Mouse (Mus musculus) kidney, postnatal 0 days (tissue): ENCODE results near the gene Zfp626. TPM values are rescaled to one million over a fixed set of nuclear protein-coding genes. Genes with fewer than 3 reads are reported as not detected.
"Not testable (repeated sequence)": the region's sequence is repeated elsewhere in the genome, so short reads cannot be mapped to it uniquely, and the experiment has no call there.

Source experiments
- ATAC-seq: fragments of 200-750 bp; cut with Nextera tagmentation; replicated peaks from 2 replicates; pipeline ENCODE4 v1.8.0; 2017; ENCODE audit warnings: low read depth, moderate number of reproducible peaks, moderate TSS enrichment, moderate library complexity; ENCODE audit not compliant: low FRiP score
- DNase-seq: peaks from one replicate; pipeline ENCODE4 v3.0.0-alpha.2; 2016; ENCODE audit warnings: low spot score
- H3K27ac ChIP-seq: fragments of 300-500 bp; sonication (generic); 2 replicates; pipeline ENCODE4 v1.5.1; 2014; ENCODE audit warnings: mild to moderate bottlenecking
- H3K27me3 ChIP-seq: fragments of 300-500 bp; sonication (generic); 2 replicates; pipeline ENCODE4 v1.6.1; 2014; ENCODE audit warnings: low read length, mixed read lengths; ENCODE audit not compliant: insufficient read depth
- H3K36me3 ChIP-seq: fragments of 300-500 bp; sonication (generic); 2 replicates; pipeline ENCODE4 v1.6.1; 2014; ENCODE audit warnings: low read length, mixed read lengths; ENCODE audit not compliant: insufficient read depth
- H3K4me1 ChIP-seq: fragments of 300-500 bp; sonication (generic); replicated peaks from 2 replicates; pipeline ENCODE4 v1.6.1; 2014; ENCODE audit warnings: antibody characterized with exemption, low read length, mixed read lengths; ENCODE audit not compliant: insufficient read depth
- H3K4me2 ChIP-seq: fragments of 300-500 bp; sonication (generic); 2 replicates; pipeline ENCODE4 v1.6.1; 2014; ENCODE audit warnings: mild to moderate bottlenecking, low read length, moderate library complexity, mixed read lengths
- H3K4me3 ChIP-seq: fragments of 300-500 bp; sonication (generic); replicated peaks from 2 replicates; pipeline ENCODE4 v1.5.1; 2014; ENCODE audit warnings: low read depth, low read length
- H3K9ac ChIP-seq: fragments of 300-500 bp; sonication (generic); 2 replicates; pipeline ENCODE4 v1.6.1; 2014; ENCODE audit warnings: low read depth, low read length
- H3K9me3 ChIP-seq: fragments of 300-500 bp; sonication (generic); replicated peaks from 2 replicates; pipeline ENCODE4 v1.6.1; 2016; ENCODE audit warnings: low read length, inconsistent platforms, mixed read lengths
- CTCF ChIP-seq: IDR thresholded peaks from 2 replicates; pipeline ENCODE4 v1.5.1; 2016; ENCODE audit warnings: antibody characterized with exemption, low read depth, mild to moderate bottlenecking, moderate library complexity
- WGBS: fragments of 180-500 bp; shearing (Covaris S2); extraction: QIAGEN DNeasy Blood & Tissue Kit; methylation state at CpG from one replicate; pipeline ENCODE4 v1.1.7; 2014; 5-methylcytosine and 5-hydroxymethylcytosine counted together
- polyA plus RNA-seq: library from polyadenylated mRNA; unstranded; fragments of >200 nt; fragmentation: Nextera tagmentation; extraction: Ambion mirVana; gene quantifications from 2 replicates; pipeline ENCODE4 v1.2.1, GENCODE M21; 2015

Zfp626 gene
- polyA plus RNA-seq, 1 experiment from 2014 or later: 2.3 TPM

DNA sequence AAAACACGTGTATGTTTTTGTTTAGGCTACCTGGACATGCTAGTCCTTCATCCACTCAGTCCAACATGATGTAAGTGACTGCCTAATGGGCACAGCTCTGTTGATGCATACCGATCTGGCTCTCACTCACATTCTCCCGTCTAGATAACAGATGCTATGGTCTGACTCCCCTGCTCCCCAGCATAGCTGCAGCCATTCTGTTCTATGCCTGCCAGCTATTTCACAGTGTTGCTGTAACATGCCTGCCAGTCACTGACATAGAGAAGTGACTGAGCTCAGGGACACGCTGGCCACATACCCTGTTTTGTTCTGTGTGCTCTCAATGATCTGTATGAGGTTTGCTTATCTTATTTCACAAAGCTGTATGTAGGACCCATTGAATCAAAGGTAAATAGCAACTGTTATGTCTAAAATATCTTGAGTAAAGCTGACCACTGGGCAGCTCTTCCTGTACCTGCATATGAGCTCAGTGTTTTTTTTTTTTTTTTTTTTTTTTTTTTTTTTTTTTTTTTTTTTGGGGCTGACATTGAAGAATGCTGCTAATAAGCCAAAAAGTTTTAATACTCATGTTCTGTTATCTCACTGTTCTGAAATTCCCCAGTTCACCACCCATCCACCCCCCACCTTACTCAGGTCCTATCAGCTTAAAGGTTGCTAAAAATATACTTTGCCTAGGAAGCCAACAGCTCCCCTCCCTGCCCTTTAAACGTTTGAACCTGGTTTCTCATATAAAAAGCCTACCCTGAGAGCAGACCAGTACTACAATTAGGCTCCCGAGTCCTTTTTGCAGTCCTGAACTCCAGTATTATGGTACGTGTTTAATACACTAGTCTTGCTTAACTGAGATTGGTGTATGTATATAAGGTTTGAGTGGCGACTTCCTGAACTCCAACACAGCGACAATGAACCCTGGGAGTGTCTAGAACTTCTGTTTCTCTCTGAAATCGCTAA lies 52.6 kb downstream of the Zfp626 start:
- DNase-seq (peak; percentile 41), ATAC-seq (no peak)
- Histone ChIP-seq H3K9me3 (no peaks in the 10 kb centered on the region), H3K4me2 (peak overlapping the region; percentile 71), H3K36me3 (peaks cover 4% of the 10 kb centered on the region; the same call in 1 of the 2 replicates), H3K27ac (peak overlapping the region; percentile 85), H3K27me3 (no peaks in the 10 kb centered on the region), H3K9ac (peak overlapping the region; percentile 63), H3K4me1 (no peaks in the 10 kb centered on the region), H3K4me3 (peak overlapping the region; percentile 56)
- no peak for TF ChIP-seq CTCF
- WGBS: 25% methylated on average over 10 of the region's 10 CpGs

DNA sequence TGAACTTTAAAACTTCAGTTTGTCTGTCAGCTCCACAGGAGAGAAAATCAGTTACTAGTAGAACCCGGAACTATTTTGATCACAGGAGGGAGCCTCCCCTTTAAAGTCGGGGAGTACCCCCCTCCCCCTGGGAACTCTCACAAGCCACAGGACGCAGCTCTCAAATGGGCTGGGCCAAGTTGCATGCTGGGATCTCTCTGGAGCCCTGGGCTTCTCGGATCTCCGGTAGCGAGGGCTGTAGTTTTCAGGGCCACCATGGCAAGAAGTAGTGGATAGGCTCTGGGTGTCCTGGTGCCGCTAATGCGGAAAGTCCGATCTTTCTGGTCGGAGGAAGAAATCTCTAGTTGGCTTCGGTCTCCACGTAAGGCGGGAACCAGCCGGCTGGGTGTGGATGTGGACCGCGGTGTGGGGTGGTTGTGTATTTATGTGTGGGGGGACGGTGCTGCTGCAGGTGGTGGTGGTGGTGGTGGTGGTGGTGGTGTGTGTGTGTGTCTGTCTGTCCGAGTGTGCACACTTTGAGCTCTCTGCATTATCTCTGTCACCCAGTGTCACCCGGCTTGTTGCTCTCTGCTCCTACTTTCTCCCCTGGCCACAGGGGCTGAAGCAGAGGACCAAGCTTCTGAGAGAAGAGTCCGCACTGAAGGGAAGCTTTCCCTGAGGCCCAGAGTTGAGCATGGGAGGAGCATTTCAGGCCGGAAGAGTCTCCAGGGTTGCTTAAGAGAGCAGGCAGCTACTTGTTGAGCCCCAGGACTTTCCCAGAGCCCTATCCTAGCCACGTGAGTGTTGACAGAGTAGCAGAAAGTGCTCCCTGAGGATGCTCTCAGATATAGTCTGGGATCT lies 53.6 kb downstream of the Zfp626 start:
- H3K4me3 ChIP-seq: peak overlapping the region; percentile 56
- H3K27ac ChIP-seq: peak overlapping the region; percentile 85
- no peaks in the 10 kb centered on the region for H3K9me3 ChIP-seq
- under 1% methylated on average over 22 of the region's 22 CpGs for WGBS
- ATAC-seq: peak; percentile 92
- DNase-seq: peak; percentile 92
- no peaks in the 10 kb centered on the region for H3K4me1 ChIP-seq
- H3K36me3 ChIP-seq: peaks cover 6% of the 10 kb centered on the region; the same call in 1 of the 2 replicates
- no peak for TF ChIP-seq CTCF
- no peaks in the 10 kb centered on the region for H3K27me3 ChIP-seq
- peak overlapping the region; percentile 71 for H3K4me2 ChIP-seq
- peak overlapping the region; percentile 63 for H3K9ac ChIP-seq

DNA sequence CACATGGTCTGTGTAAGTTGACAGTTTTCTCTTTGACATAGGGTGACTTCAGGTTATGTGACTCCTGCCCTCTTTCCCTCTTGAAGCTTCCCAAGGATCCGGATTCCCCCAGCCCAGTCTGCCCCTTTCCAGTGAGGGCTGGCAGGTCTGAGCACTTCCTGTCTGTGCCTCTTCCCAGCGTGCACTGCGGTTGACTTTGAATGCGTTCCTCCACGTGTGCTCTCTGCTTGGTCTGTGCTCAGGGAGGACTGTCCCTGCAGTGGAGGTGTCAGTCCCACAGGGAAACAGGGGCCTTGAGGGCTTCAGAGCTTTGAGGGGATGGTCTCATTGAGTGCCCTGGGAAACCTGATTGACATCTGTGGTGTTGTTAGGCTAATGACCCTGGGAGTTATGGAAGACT lies 55.6 kb downstream of the Zfp626 start:
- not testable (repeated sequence) for H3K9me3 ChIP-seq, H3K27me3 ChIP-seq, H3K9ac ChIP-seq, DNase-seq, H3K27ac ChIP-seq, ATAC-seq, H3K4me1 ChIP-seq, H3K4me3 ChIP-seq, H3K4me2 ChIP-seq
- 79% methylated on average over 5 of the region's 5 CpGs for WGBS
- peaks cover 18% of the 10 kb centered on the region for H3K36me3 ChIP-seq

Other genes with a start within 250 kb of the Zfp626 start
- gene Akt2, start 215.6 kb upstream of the Zfp626 start, polyA plus RNA-seq: 74.3 and 75.3 TPM in 2 replicates
- not detected in 2 replicates for gene Ttc9b, start 153.3 kb upstream of the Zfp626 start, polyA plus RNA-seq
- 5.0 and 6.8 TPM in 2 replicates for gene Map3k10, start 132.6 kb upstream of the Zfp626 start, polyA plus RNA-seq
- gene Zfp607b, start 117.9 kb upstream of the Zfp626 start, polyA plus RNA-seq: 2.9 and 3.2 TPM in 2 replicates
- 20.8 and 23.9 TPM in 2 replicates for gene Zfp60, start 75.8 kb upstream of the Zfp626 start, polyA plus RNA-seq
- gene Zfp59, start 31.4 kb downstream of the Zfp626 start, polyA plus RNA-seq: 6.0 and 6.4 TPM in 2 replicates
- gene Zfp607a, start 50.3 kb downstream of the Zfp626 start, polyA plus RNA-seq: 2.2 and 2.4 TPM in 2 replicates
- gene Zfp974, start 122.3 kb downstream of the Zfp626 start, polyA plus RNA-seq: 5.4 and 5.8 TPM in 2 replicates
- gene Zfp780b, start 172.0 kb downstream of the Zfp626 start, polyA plus RNA-seq: 9.4 and 11.7 TPM in 2 replicates
- gene Zfp850, start 206.9 kb downstream of the Zfp626 start, polyA plus RNA-seq: 2.6 and 2.8 TPM in 2 replicates
- gene Psmc4, start 242.9 kb downstream of the Zfp626 start, polyA plus RNA-seq: 229 and 245 TPM in 2 replicates